Mouse (Mus musculus) layer of hippocampus, adult 6 months (tissue): ENCODE results near the gene Gm6337. TPM values are rescaled to one million over a fixed set of nuclear protein-coding genes. Genes with fewer than 3 reads are reported as not detected.

Experiments
- long read RNA-seq, 2 experiments: library from polyadenylated mRNA; unstranded; transcript quantifications; one replicate each; pipeline ENCODE4 v2.0.0; 2019 to 2020
- polyA plus RNA-seq: library from polyadenylated mRNA; unstranded; fragments of <200 nt; fragmentation: Nextera tagmentation; gene quantifications from 2 replicates; pipeline ENCODE4 v1.2.3, GENCODE M21; 2021

Gm6337 gene
- not detected in 2 replicates for polyA plus RNA-seq
- long read RNA-seq, experiment 1 = 0 reads
- long read RNA-seq, experiment 2 = 0 reads

GRCm38 (mm10) chr14:6058167-6058566, at the start of gene Gm6337:
TSS of gene Gm6337 (minus strand) at chr14:6058267.

GRCm38 (mm10) chr14:6093842-6094241, 35.8 kb upstream of the Gm6337 start, which contains the start of gene Gm8206:
TSS of gene Gm8206 (minus strand) at chr14:6093942.

Other genes starting within 250 kb of the Gm6337 start
- gene Gm3424, start 227.9 kb downstream of the Gm6337 start, polyA plus RNA-seq = not detected in 2 replicates
- gene Gm8237, start 177.9 kb downstream of the Gm6337 start, polyA plus RNA-seq = 0.20 and 0.39 TPM in 2 replicates
- 0.51 and 0.65 TPM in 2 replicates for gene Gm3248, start 96.5 kb downstream of the Gm6337 start, polyA plus RNA-seq
- not detected in 2 replicates for gene Gm3453, start 79.1 kb downstream of the Gm6337 start, polyA plus RNA-seq
- gene Gm8206, start 35.7 kb upstream of the Gm6337 start, polyA plus RNA-seq = 0.44 and 1.0 TPM in 2 replicates
- gene Gm3468, start 50.4 kb upstream of the Gm6337 start, polyA plus RNA-seq = 0.29 and 0.30 TPM in 2 replicates
- gene Gm3476, start 67.5 kb upstream of the Gm6337 start, polyA plus RNA-seq = not detected in 2 replicates
- not detected in 2 replicates for gene Gm21560, start 161.0 kb upstream of the Gm6337 start, polyA plus RNA-seq
- 0.33 and 0.77 TPM in 2 replicates for gene Gm3411, start 229.0 kb upstream of the Gm6337 start, polyA plus RNA-seq
- not detected in 2 replicates for gene Gm21103, start 246.6 kb upstream of the Gm6337 start, polyA plus RNA-seq